Mouse (Mus musculus) myocyte (in vitro differentiated cells): ENCODE measurements around the gene Nat10. TPM values are rescaled to one million over a fixed set of nuclear protein-coding genes. Genes with fewer than 3 reads are reported as not detected.

ENCODE experiments used
- H3K27me3 ChIP-seq: one replicate; pipeline ENCODE4 v1.6.1; 2011; ENCODE audit not compliant: control insufficient read depth, insufficient read depth, insufficient read length
- H3K36me3 ChIP-seq: one replicate; pipeline ENCODE4 v1.6.1; 2011; ENCODE audit not compliant: control insufficient read depth, insufficient read depth
- H3K4me2 ChIP-seq: one replicate; pipeline ENCODE4 v1.6.1; 2011; ENCODE audit warnings: low read depth, control low read depth
- H3K4me3 ChIP-seq: one replicate; pipeline ENCODE4 v1.5.1; 2011; ENCODE audit warnings: mild to moderate bottlenecking, control low read depth, moderate library complexity
- H3K79me2 ChIP-seq: one replicate; pipeline ENCODE4 v1.6.1; 2011; ENCODE audit not compliant: control insufficient read depth, insufficient read depth
- H3ac ChIP-seq: one replicate; pipeline ENCODE4 v1.6.1; 2011; ENCODE audit not compliant: control insufficient read depth, insufficient read length
- CEBPB ChIP-seq: IDR thresholded peaks from 2 replicates; pipeline ENCODE4 v1.6.1; 2011; ENCODE audit warnings: mild to moderate bottlenecking, moderate library complexity; ENCODE audit not compliant: poor library complexity, insufficient read depth, severe bottlenecking
- E2F4 ChIP-seq: IDR thresholded peaks from one replicate; pipeline ENCODE4 v1.6.1; 2011; ENCODE audit warnings: mild to moderate bottlenecking, control low read depth, moderate library complexity; ENCODE audit not compliant: insufficient read depth
- MAX ChIP-seq: IDR thresholded peaks from one replicate; pipeline ENCODE4 v1.6.1; 2011; ENCODE audit warnings: low read depth, mild to moderate bottlenecking, control low read depth
- MYOD1 ChIP-seq, 3 experiments: IDR thresholded peaks; one replicate each; pipeline ENCODE4 v1.6.1; 2011; ENCODE audit warnings: control low read depth in 2 of 3, low read depth in 2 of 3, mild to moderate bottlenecking in 2 of 3, moderate library complexity in 1 of 3; ENCODE audit not compliant: insufficient read length in 2 of 3, control insufficient read depth in 1 of 3
- MYOG ChIP-seq, 3 experiments: IDR thresholded peaks; one replicate each; pipeline ENCODE4 v1.6.1; 2011; ENCODE audit warnings: control low read depth in 2 of 3, low read depth in 2 of 3, mild to moderate bottlenecking in 2 of 3; ENCODE audit not compliant: insufficient read length in 2 of 3, control insufficient read depth in 1 of 3, insufficient read depth in 1 of 3
- POLR2A ChIP-seq: IDR thresholded peaks from one replicate; pipeline ENCODE4 v1.6.1; 2011; ENCODE audit warnings: low read depth, mild to moderate bottlenecking, control low read depth, moderate library complexity; ENCODE audit not compliant: insufficient read length
- POLR2AphosphoS2 ChIP-seq: IDR thresholded peaks from one replicate; pipeline ENCODE4 v1.6.1; 2011; ENCODE audit warnings: low read depth, control low read depth; ENCODE audit not compliant: insufficient read length
- REST ChIP-seq: IDR thresholded peaks from one replicate; pipeline ENCODE4 v1.6.1; 2011; ENCODE audit warnings: mild to moderate bottlenecking, control low read depth, moderate library complexity; ENCODE audit not compliant: insufficient read depth, insufficient read length
- SRF ChIP-seq: IDR thresholded peaks from one replicate; pipeline ENCODE4 v1.6.1; 2011; ENCODE audit warnings: low read depth; ENCODE audit not compliant: control insufficient read depth, insufficient read length
- TCF12 ChIP-seq: IDR thresholded peaks from one replicate; pipeline ENCODE4 v1.6.1; 2011; ENCODE audit warnings: mild to moderate bottlenecking, control low read depth; ENCODE audit not compliant: poor library complexity, insufficient read depth, severe bottlenecking
- TCF3 ChIP-seq: IDR thresholded peaks from one replicate; pipeline ENCODE4 v1.6.1; 2011; ENCODE audit warnings: low read depth, control low read depth; ENCODE audit not compliant: insufficient read length
- USF1 ChIP-seq: IDR thresholded peaks from one replicate; pipeline ENCODE4 v1.6.1; 2011; ENCODE audit warnings: low read depth, mild to moderate bottlenecking, control low read depth, moderate library complexity
- polyA plus RNA-seq: library from polyadenylated mRNA; unstranded; fragments of >200 nt; fragmentation: generic; extraction: Trizol; gene quantifications from one replicate; pipeline ENCODE4 v1.2.1, GENCODE M21; 2012; ENCODE audit warnings: missing spikeins

Nat10 gene
- polyA plus RNA-seq, 1 experiment, result 20.6 TPM

- Histone ChIP-seq H3K27me3 (no peaks in the 10 kb centered on the region), H3ac (no peak overlapping the region), H3K36me3 (no peaks in the 10 kb centered on the region), H3K4me3 (no peak overlapping the region), H3K4me2 (no peak overlapping the region), H3K79me2 (no peaks in the 10 kb centered on the region)
- TF ChIP-seq CEBPB (no peak), SRF (no peak), USF1 (no peak), E2F4 (no peak), TCF3 (no peak), TCF12 (no peak), MYOD1 (IDR thresholded peaks at IDR 0.05; ENCODE audit: control insufficient read depth in 1 of 3, insufficient read length in 2 of 3, low read depth in 2 of 3) (no peak), MYOG (IDR thresholded peaks at IDR 0.05; ENCODE audit: control insufficient read depth in 1 of 3, insufficient read depth in 1 of 3, insufficient read length in 2 of 3, low read depth in 2 of 3) (no peak), REST (no peak), POLR2A (no peak), POLR2AphosphoS2 (no peak), MAX (no peak)
These were observed 70.2 kb downstream of the Nat10 start for GRCm38 (mm10) chr2:103690828-103691227.

- H3ac ChIP-seq, result no peak overlapping the region
- H3K4me2 ChIP-seq, result no peak overlapping the region
- TF ChIP-seq POLR2AphosphoS2, result no peak
- no peak for TF ChIP-seq MYOG (IDR thresholded peaks at IDR 0.05; ENCODE audit: control insufficient read depth in 1 of 3, insufficient read depth in 1 of 3, insufficient read length in 2 of 3, low read depth in 2 of 3)
- no peak for TF ChIP-seq E2F4
- TF ChIP-seq SRF, result no peak
- no peak for TF ChIP-seq TCF3
- no peak for TF ChIP-seq POLR2A
- no peak for TF ChIP-seq CEBPB
- TF ChIP-seq REST, result no peak
- TF ChIP-seq USF1, result no peak
- no peak overlapping the region for H3K4me3 ChIP-seq
- H3K79me2 ChIP-seq, result no peaks in the 10 kb centered on the region
- no peaks in the 10 kb centered on the region for H3K36me3 ChIP-seq
- H3K27me3 ChIP-seq, result no peaks in the 10 kb centered on the region
These were observed 70.6 kb downstream of the Nat10 start for GRCm38 (mm10) chr2:103690425-103690824.

- Histone ChIP-seq H3K79me2 (no peaks in the 10 kb centered on the region), H3K4me2 (no peak overlapping the region), H3K36me3 (no peaks in the 10 kb centered on the region), H3K27me3 (no peaks in the 10 kb centered on the region), H3K4me3 (no peak overlapping the region), H3ac (no peak overlapping the region)
- no peak for TF ChIP-seq TCF3
- no peak for TF ChIP-seq MYOD1 (IDR thresholded peaks at IDR 0.05; ENCODE audit: control insufficient read depth in 1 of 3, insufficient read length in 2 of 3, low read depth in 2 of 3)
- TF ChIP-seq E2F4, result no peak
- no peak for TF ChIP-seq TCF12
- TF ChIP-seq CEBPB, result no peak
- TF ChIP-seq USF1, result no peak
- TF ChIP-seq SRF, result no peak
- TF ChIP-seq POLR2A, result no peak
- no peak for TF ChIP-seq REST
- no peak for TF ChIP-seq MYOG (IDR thresholded peaks at IDR 0.05; ENCODE audit: control insufficient read depth in 1 of 3, insufficient read depth in 1 of 3, insufficient read length in 2 of 3, low read depth in 2 of 3)
- no peak for TF ChIP-seq POLR2AphosphoS2
- TF ChIP-seq MAX, result no peak
These were observed 73.2 kb downstream of the Nat10 start for GRCm38 (mm10) chr2:103687888-103688287.

GRCm38 (mm10) chr2:103687143-103687542, 73.9 kb downstream of the Nat10 start:
- H3K4me3 ChIP-seq, result no peak overlapping the region
- no peaks in the 10 kb centered on the region for H3K79me2 ChIP-seq
- TF ChIP-seq CEBPB (no peak), MYOD1 (IDR thresholded peaks at IDR 0.05; ENCODE audit: control insufficient read depth in 1 of 3, insufficient read length in 2 of 3, low read depth in 2 of 3) (peak in 1 of 3 experiments; percentile 71), USF1 (peak; percentile 52), TCF12 (no peak), E2F4 (no peak), MYOG (IDR thresholded peaks at IDR 0.05; ENCODE audit: control insufficient read depth in 1 of 3, insufficient read depth in 1 of 3, insufficient read length in 2 of 3, low read depth in 2 of 3) (peak in 2 of 3 experiments; percentile 18 to 78)
- peak overlapping the region; percentile 5 for H3K4me2 ChIP-seq
- H3ac ChIP-seq, result no peak overlapping the region
- no peaks in the 10 kb centered on the region for H3K36me3 ChIP-seq
- H3K27me3 ChIP-seq, result no peaks in the 10 kb centered on the region

GRCm38 (mm10) chr2:103685581-103685980, 75.5 kb downstream of the Nat10 start:
- no peak overlapping the region for H3K4me3 ChIP-seq
- peak overlapping the region; percentile 63 for H3K4me2 ChIP-seq
- no peaks in the 10 kb centered on the region for H3K27me3 ChIP-seq
- no peaks in the 10 kb centered on the region for H3K79me2 ChIP-seq
- no peaks in the 10 kb centered on the region for H3K36me3 ChIP-seq
- TF ChIP-seq TCF12 (no peak), CEBPB (no peak), MYOG (IDR thresholded peaks at IDR 0.05; ENCODE audit: control insufficient read depth in 1 of 3, insufficient read depth in 1 of 3, insufficient read length in 2 of 3, low read depth in 2 of 3) (no peak)
- H3ac ChIP-seq, result no peak overlapping the region
